Mouse (Mus musculus) myocyte (in vitro differentiated cells): ENCODE measurements around the gene 2610507B11Rik. TPM values are rescaled to one million over a fixed set of nuclear protein-coding genes. Genes with fewer than 3 reads are reported as not detected.

Source experiments
- H3K27me3 ChIP-seq: one replicate; pipeline ENCODE4 v1.6.1; 2011; ENCODE audit not compliant: control insufficient read depth, insufficient read depth, insufficient read length
- H3K36me3 ChIP-seq: one replicate; pipeline ENCODE4 v1.6.1; 2011; ENCODE audit not compliant: control insufficient read depth, insufficient read depth
- H3K4me2 ChIP-seq: one replicate; pipeline ENCODE4 v1.6.1; 2011; ENCODE audit warnings: low read depth, control low read depth
- H3K4me3 ChIP-seq: one replicate; pipeline ENCODE4 v1.5.1; 2011; ENCODE audit warnings: mild to moderate bottlenecking, control low read depth, moderate library complexity
- H3K79me2 ChIP-seq: one replicate; pipeline ENCODE4 v1.6.1; 2011; ENCODE audit not compliant: control insufficient read depth, insufficient read depth
- H3ac ChIP-seq: one replicate; pipeline ENCODE4 v1.6.1; 2011; ENCODE audit not compliant: control insufficient read depth, insufficient read length
- CEBPB ChIP-seq: IDR thresholded peaks from 2 replicates; pipeline ENCODE4 v1.6.1; 2011; ENCODE audit warnings: mild to moderate bottlenecking, moderate library complexity; ENCODE audit not compliant: poor library complexity, insufficient read depth, severe bottlenecking
- E2F4 ChIP-seq: IDR thresholded peaks from one replicate; pipeline ENCODE4 v1.6.1; 2011; ENCODE audit warnings: mild to moderate bottlenecking, control low read depth, moderate library complexity; ENCODE audit not compliant: insufficient read depth
- MAX ChIP-seq: IDR thresholded peaks from one replicate; pipeline ENCODE4 v1.6.1; 2011; ENCODE audit warnings: low read depth, mild to moderate bottlenecking, control low read depth
- MYOD1 ChIP-seq, 3 experiments: IDR thresholded peaks; one replicate each; pipeline ENCODE4 v1.6.1; 2011; ENCODE audit warnings: control low read depth in 2 of 3, low read depth in 2 of 3, mild to moderate bottlenecking in 2 of 3, moderate library complexity in 1 of 3; ENCODE audit not compliant: insufficient read length in 2 of 3, control insufficient read depth in 1 of 3
- MYOG ChIP-seq, 3 experiments: IDR thresholded peaks; one replicate each; pipeline ENCODE4 v1.6.1; 2011; ENCODE audit warnings: control low read depth in 2 of 3, low read depth in 2 of 3, mild to moderate bottlenecking in 2 of 3; ENCODE audit not compliant: insufficient read length in 2 of 3, control insufficient read depth in 1 of 3, insufficient read depth in 1 of 3
- POLR2A ChIP-seq: IDR thresholded peaks from one replicate; pipeline ENCODE4 v1.6.1; 2011; ENCODE audit warnings: low read depth, mild to moderate bottlenecking, control low read depth, moderate library complexity; ENCODE audit not compliant: insufficient read length
- POLR2AphosphoS2 ChIP-seq: IDR thresholded peaks from one replicate; pipeline ENCODE4 v1.6.1; 2011; ENCODE audit warnings: low read depth, control low read depth; ENCODE audit not compliant: insufficient read length
- REST ChIP-seq: IDR thresholded peaks from one replicate; pipeline ENCODE4 v1.6.1; 2011; ENCODE audit warnings: mild to moderate bottlenecking, control low read depth, moderate library complexity; ENCODE audit not compliant: insufficient read depth, insufficient read length
- SRF ChIP-seq: IDR thresholded peaks from one replicate; pipeline ENCODE4 v1.6.1; 2011; ENCODE audit warnings: low read depth; ENCODE audit not compliant: control insufficient read depth, insufficient read length
- TCF12 ChIP-seq: IDR thresholded peaks from one replicate; pipeline ENCODE4 v1.6.1; 2011; ENCODE audit warnings: mild to moderate bottlenecking, control low read depth; ENCODE audit not compliant: poor library complexity, insufficient read depth, severe bottlenecking
- TCF3 ChIP-seq: IDR thresholded peaks from one replicate; pipeline ENCODE4 v1.6.1; 2011; ENCODE audit warnings: low read depth, control low read depth; ENCODE audit not compliant: insufficient read length
- USF1 ChIP-seq: IDR thresholded peaks from one replicate; pipeline ENCODE4 v1.6.1; 2011; ENCODE audit warnings: low read depth, mild to moderate bottlenecking, control low read depth, moderate library complexity
- polyA plus RNA-seq: library from polyadenylated mRNA; unstranded; fragments of >200 nt; fragmentation: generic; extraction: Trizol; gene quantifications from one replicate; pipeline ENCODE4 v1.2.1, GENCODE M21; 2012; ENCODE audit warnings: missing spikeins

Gene 2610507B11Rik
- polyA plus RNA-seq, 1 experiment = 65.8 TPM

DNA sequence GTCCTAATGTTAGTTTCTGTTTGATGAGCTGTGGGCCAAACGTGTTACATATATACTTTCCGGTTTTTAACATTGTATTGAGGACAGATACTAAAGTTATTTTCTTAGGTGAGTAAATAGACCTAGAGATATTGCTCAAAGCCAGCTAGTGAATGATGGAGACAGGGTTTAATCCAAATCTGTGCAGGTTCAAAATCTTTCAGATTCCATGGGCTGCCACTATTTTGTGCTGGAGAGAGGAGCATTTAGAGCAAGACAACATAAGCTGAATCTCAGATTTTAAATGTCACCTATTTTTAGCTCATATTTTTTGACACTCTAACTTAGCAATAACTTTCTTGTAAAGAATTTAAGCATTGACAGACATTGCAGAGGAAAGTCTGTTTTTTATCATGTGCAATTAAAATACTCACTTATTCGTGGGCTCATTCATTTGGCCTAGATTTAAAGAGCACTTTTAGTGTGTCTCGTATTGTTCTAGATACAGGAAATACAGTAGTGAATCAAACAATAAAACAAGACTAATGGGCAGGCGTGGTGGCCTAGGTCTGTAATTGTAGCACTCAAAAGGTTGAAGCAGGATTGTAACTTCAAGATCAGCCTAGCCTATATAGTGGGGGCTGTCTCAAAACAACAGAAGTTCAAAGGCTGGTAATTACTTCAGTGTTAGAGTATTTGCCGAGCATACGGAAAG lies 15.1 kb upstream of the 2610507B11Rik start:
- Histone ChIP-seq H3K79me2 (peaks cover 84% of the 10 kb centered on the region), H3ac (peak overlapping the region; percentile 72), H3K4me3 (peak overlapping the region; percentile 97), H3K27me3 (no peaks in the 10 kb centered on the region), H3K36me3 (peaks cover 6% of the 10 kb centered on the region), H3K4me2 (peak overlapping the region; percentile 85)
- no peak for TF ChIP-seq MYOD1 (IDR thresholded peaks at IDR 0.05; ENCODE audit: control insufficient read depth in 1 of 3, insufficient read length in 2 of 3, low read depth in 2 of 3)
- TF ChIP-seq CEBPB = no peak
- no peak for TF ChIP-seq E2F4

DNA sequence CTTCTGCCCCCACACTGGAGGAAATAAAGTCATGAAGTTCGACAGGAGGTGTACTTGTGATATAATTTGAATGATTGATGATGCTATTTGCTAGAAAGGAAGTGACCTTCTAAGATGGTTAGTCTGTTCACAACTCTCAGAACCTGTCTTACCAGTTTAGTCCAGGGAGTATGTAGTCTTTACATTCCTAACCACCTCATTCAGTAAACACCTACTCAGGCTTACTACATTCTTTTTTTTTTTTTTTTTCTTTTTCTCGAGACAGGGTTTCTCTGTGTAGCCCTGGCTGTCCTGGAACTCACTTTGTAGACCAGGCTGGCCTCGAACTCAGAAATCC lies 14.6 kb upstream of the 2610507B11Rik start:
- Histone ChIP-seq H3K36me3 (peaks cover 6% of the 10 kb centered on the region), H3K27me3 (no peaks in the 10 kb centered on the region), H3K4me2 (peak overlapping the region; percentile 85), H3K79me2 (peaks cover 82% of the 10 kb centered on the region), H3ac (no peak overlapping the region), H3K4me3 (peak overlapping the region; percentile 97)
- TF ChIP-seq E2F4 (no peak), USF1 (no peak), POLR2AphosphoS2 (no peak), REST (no peak), TCF3 (no peak), CEBPB (no peak), MYOD1 (IDR thresholded peaks at IDR 0.05; ENCODE audit: control insufficient read depth in 1 of 3, insufficient read length in 2 of 3, low read depth in 2 of 3) (no peak), TCF12 (no peak), MYOG (IDR thresholded peaks at IDR 0.05; ENCODE audit: control insufficient read depth in 1 of 3, insufficient read depth in 1 of 3, insufficient read length in 2 of 3, low read depth in 2 of 3) (no peak), MAX (no peak), POLR2A (no peak), SRF (no peak)

- no peak overlapping the region for H3K4me3 ChIP-seq
- H3K4me2 ChIP-seq = peak overlapping the region; percentile 85
- no peaks in the 10 kb centered on the region for H3K27me3 ChIP-seq
These were observed 13.8 kb upstream of the 2610507B11Rik start for GRCm38 (mm10) chr11:78247727-78248140.

GRCm38 (mm10) chr11:78256618-78257017 lies 4.9 kb upstream of the 2610507B11Rik start:
- peaks cover 15% of the 10 kb centered on the region for H3K36me3 ChIP-seq
- peaks cover 7% of the 10 kb centered on the region for H3K79me2 ChIP-seq
- no peaks in the 10 kb centered on the region for H3K27me3 ChIP-seq
- no peak overlapping the region for H3K4me3 ChIP-seq
- TF ChIP-seq MYOG (IDR thresholded peaks at IDR 0.05; ENCODE audit: control insufficient read depth in 1 of 3, insufficient read depth in 1 of 3, insufficient read length in 2 of 3, low read depth in 2 of 3) (no peak), MYOD1 (IDR thresholded peaks at IDR 0.05; ENCODE audit: control insufficient read depth in 1 of 3, insufficient read length in 2 of 3, low read depth in 2 of 3) (no peak), TCF12 (no peak), E2F4 (no peak), MAX (no peak), TCF3 (no peak), CEBPB (no peak), REST (no peak), POLR2A (no peak), POLR2AphosphoS2 (no peak), SRF (no peak), USF1 (no peak)
- no peak overlapping the region for H3K4me2 ChIP-seq
- no peak overlapping the region for H3ac ChIP-seq

More at GRCm38 (mm10) chr11:78247727-78248140, 13.8 kb upstream of the 2610507B11Rik start:
- TF ChIP-seq TCF3 = no peak
- no peak for TF ChIP-seq USF1
- TF ChIP-seq MYOD1 (IDR thresholded peaks at IDR 0.05; ENCODE audit: control insufficient read depth in 1 of 3, insufficient read length in 2 of 3, low read depth in 2 of 3) = no peak
- TF ChIP-seq POLR2AphosphoS2 = no peak
- no peak for TF ChIP-seq CEBPB
- H3ac ChIP-seq = no peak overlapping the region
- H3K36me3 ChIP-seq = peaks cover 6% of the 10 kb centered on the region
- H3K79me2 ChIP-seq = peaks cover 78% of the 10 kb centered on the region

DNA sequence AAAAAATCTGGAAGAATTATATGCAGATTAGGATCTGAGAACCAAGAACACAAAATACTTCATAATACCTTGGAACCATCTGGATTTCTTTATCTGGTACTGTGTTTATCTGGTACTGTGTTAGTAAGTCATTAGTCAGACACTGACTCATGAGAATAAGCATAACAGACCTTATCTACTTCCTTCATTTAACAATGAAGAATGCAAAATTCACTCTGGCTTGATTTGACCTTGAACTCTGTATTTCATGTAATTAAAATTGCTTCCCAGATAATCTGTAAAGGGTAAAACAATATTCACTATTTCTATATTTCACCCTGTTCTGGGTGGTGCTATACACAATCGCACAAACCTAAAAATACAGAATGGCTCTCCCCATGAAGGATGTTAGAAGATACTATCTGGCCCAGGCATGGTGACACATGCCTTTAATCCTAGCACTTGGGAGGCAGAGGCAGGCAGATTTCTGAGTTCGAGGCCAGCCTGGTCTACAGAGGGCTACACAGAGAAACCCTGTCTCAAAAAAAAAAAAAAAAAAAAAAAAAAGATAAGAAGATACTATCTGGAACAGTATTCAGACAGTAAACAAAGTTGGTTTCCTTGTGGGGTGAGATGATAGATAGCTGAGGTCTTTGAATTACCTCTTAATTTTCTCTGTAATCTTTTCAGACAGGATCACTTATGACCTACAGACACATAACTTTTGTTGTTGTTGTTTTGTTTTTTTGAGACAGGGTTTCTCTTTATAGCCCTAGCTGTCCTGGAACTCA lies 878 bp upstream of the 2610507B11Rik start:
- TF ChIP-seq TCF12 (no peak), MAX (no peak), TCF3 (no peak), SRF (no peak), MYOG (IDR thresholded peaks at IDR 0.05; ENCODE audit: control insufficient read depth in 1 of 3, insufficient read depth in 1 of 3, insufficient read length in 2 of 3, low read depth in 2 of 3) (no peak), POLR2A (no peak), E2F4 (no peak)
- Histone ChIP-seq H3ac (no peak overlapping the region), H3K27me3 (no peaks in the 10 kb centered on the region), H3K4me2 (peak overlapping the region; percentile 42), H3K4me3 (no peak overlapping the region), H3K79me2 (peaks cover 15% of the 10 kb centered on the region), H3K36me3 (peaks cover 20% of the 10 kb centered on the region)
